In genomic region chr8:76899411-76900154, GRCm38 (mm10) we compare ENCODE assay signal across 8 mouse cellular contexts. TPM values are rescaled to one million over a fixed set of nuclear protein-coding genes. Genes with fewer than 3 reads are reported as not detected.
DNase-seq lines count a peak whose midpoint lies in the region; ATAC-seq lines count a peak whose summit lies in the region.

TSS of gene Nr3c2 (plus strand) at chr8:76899442.

- no peaks in the 10 kb centered on the region for H3K9me3 ChIP-seq in hindbrain, embryonic 13.5 days

- peak within 1 kb of the TSS; percentile 100 for H3K4me2 ChIP-seq in hindbrain, embryonic 13.5 days

- peak within 1 kb of the TSS; percentile 79 for H3K9ac ChIP-seq in hindbrain, embryonic 13.5 days

- H3K4me1 ChIP-seq in hindbrain, embryonic 13.5 days (replicated peaks) = peaks cover 33% of the 10 kb centered on the region

- DNase-seq in embryo, embryonic 10 days (ENCODE audit: low spot score) = peak; percentile 16
- no peak for DNase-seq in embryo, embryonic 10.5 days (ENCODE audit: low spot score)
- peak; percentile 58 for DNase-seq in cerebellum, adult 8-10 months
- no peak for DNase-seq in gastrocnemius, adult 18-20 months (ENCODE audit: low spot score)
- peak; percentile 43 to 60 for DNase-seq in left cerebral cortex, postnatal 14 days (ENCODE audit: low spot score in 2 of 2)
- peak; percentile 46 for DNase-seq in right cerebral cortex, postnatal 4 days

- peaks cover 46% of the 10 kb centered on the region for H3K27me3 ChIP-seq in hindbrain, embryonic 13.5 days

- ATAC-seq in hindbrain, embryonic 13.5 days (ENCODE audit: low FRiP score) = peak; percentile 29
- ATAC-seq in megakaryocyte progenitor cell, adult 5-6 weeks (replicated peaks; ENCODE audit: poor library complexity) = peak; percentile 10

- H3K36me3 ChIP-seq in hindbrain, embryonic 13.5 days = no peaks in the 10 kb centered on the region

- peak within 1 kb of the TSS; percentile 30; the same call in 1 of the 2 replicates for H3K27ac ChIP-seq in hindbrain, embryonic 13.5 days

- WGBS in hindbrain, embryonic 13.5 days = 0% methylated on average over 35 of the region's 47 CpGs

- H3K4me3 ChIP-seq in hindbrain, embryonic 13.5 days = peak within 1 kb of the TSS; percentile 71

- intact Hi-C loops in left cerebral cortex, postnatal 14 days (cut with DNase I) = loop anchor here (10.0 kb wide), 2 partner anchors 415 to 835 kb away; no protein-coding TSS in a partner anchor

RNA-seq across cellular contexts. Expression of gene Nr3c2, which starts in this region (rescaled TPM):
- total RNA-seq in gastrocnemius, adult 18-20 months (2021) = 10 to 100 TPM; 16.4 to 19.3 TPM
- 2.3 and 3.4 TPM in 2 replicates for polyA plus RNA-seq in hindbrain, embryonic 13.5 days (2015; fragmentation: Nextera tagmentation; extraction: Ambion mirVana)
- total RNA-seq in left cerebral cortex, postnatal 14 days (2021) = 10 to 100 TPM; 26.8 to 29.3 TPM
- total RNA-seq in megakaryocyte progenitor cell, adult 5-6 weeks (2015) = 0.34 and 1.3 TPM in 2 replicates
- total RNA-seq in megakaryocyte progenitor cell, adult 5-6 weeks (2017) = 0.29 and 0.37 TPM in 2 replicates

Comparison
In these comparisons a context has a peak if more than half of its experiments do, and no peak if none do; other contexts are left out.
1. RNA of gene Nr3c2 (total RNA-seq): 26.8 to 29.3 TPM in left cerebral cortex, postnatal 14 days and 16.4 to 19.3 TPM in gastrocnemius, adult 18-20 months; 0.29 to 1.3 TPM in megakaryocyte progenitor cell, adult 5-6 weeks; every median in the first group is over 4 times any median in the second.
2. DNase-seq: peak in embryo, embryonic 10 days (single experiment), cerebellum, adult 8-10 months (single experiment), left cerebral cortex, postnatal 14 days (2 of 2) and right cerebral cortex, postnatal 4 days (single experiment); none in embryo, embryonic 10.5 days (single experiment) and gastrocnemius, adult 18-20 months (single experiment).